Mouse (Mus musculus): Measurements from ENCODE around the gene Blvra. TPM values are rescaled to one million over a fixed set of nuclear protein-coding genes. Genes with fewer than 3 reads are reported as not detected.
A peak's percentile ranks its signal among the peaks of the same experiment; 100 is the strongest.
"Not testable (repeated sequence)": the region's sequence is repeated elsewhere in the genome, so short reads cannot be mapped to it uniquely, and the experiment has no call there.

Blvra gene
- 30.9 and 31.7 TPM in 2 replicates for polyA plus RNA-seq (2016; fragmentation: Nextera tagmentation; extraction: Ambion mirVana)

DNA sequence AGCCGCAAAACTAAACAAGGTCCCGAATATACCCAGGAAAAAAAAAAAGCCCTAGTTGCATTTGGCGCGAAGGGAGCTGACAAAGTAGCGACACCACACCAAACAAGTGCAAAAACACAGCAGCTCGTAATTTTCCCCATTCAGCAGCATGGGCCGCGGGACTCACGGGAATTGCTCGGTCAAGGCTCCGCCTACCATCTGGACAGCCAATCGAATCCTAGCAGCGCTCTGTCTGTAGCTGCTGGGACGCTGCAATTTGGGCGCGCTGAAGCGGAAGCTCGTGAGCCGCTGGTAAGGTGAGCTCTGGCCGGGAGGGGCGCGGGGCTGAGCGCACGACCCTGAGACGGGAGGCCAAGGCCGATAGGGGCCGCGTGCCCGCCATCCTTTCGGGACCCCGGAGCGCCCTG, at the start of gene Blvra:
Gene Blvra (plus strand): TSS at position 231 of the 407 bp plus-strand sequence.
- Histone ChIP-seq H3K27ac (peak within 1 kb of the TSS; percentile 93), H3K27me3 (ENCODE audit: low read depth, poor library complexity, severe bottlenecking) (no peaks in the 10 kb centered on the region), H3K36me3 (peaks cover 20% of the 10 kb centered on the region), H3K4me3 (peak within 1 kb of the TSS; percentile 66), H3K4me1 (peaks cover 16% of the 10 kb centered on the region), H3K9me3 (replicated peaks) (no peaks in the 10 kb centered on the region)
- peak; percentile 92 for DNase-seq (ENCODE audit: low spot score)
- under 1% methylated on average over 32 of the region's 32 CpGs for WGBS

- Histone ChIP-seq H3K4me3 (no peak overlapping the region), H3K36me3 (peaks cover 72% of the 10 kb centered on the region), H3K27me3 (ENCODE audit: low read depth, poor library complexity, severe bottlenecking) (no peaks in the 10 kb centered on the region), H3K4me1 (no peaks in the 10 kb centered on the region), H3K27ac (no peak overlapping the region), H3K9me3 (replicated peaks) (no peaks in the 10 kb centered on the region)
- 96% methylated on average over 9 of the region's 9 CpGs for WGBS
- no peak for DNase-seq (ENCODE audit: low spot score)
Observed at GRCm38 (mm10) chr2:127035006-127035605, 35.4 kb upstream of the Blvra start.

- Histone ChIP-seq H3K27ac (no peak overlapping the region), H3K9me3 (replicated peaks) (no peaks in the 10 kb centered on the region), H3K36me3 (peaks cover 74% of the 10 kb centered on the region), H3K27me3 (ENCODE audit: low read depth, poor library complexity, severe bottlenecking) (no peaks in the 10 kb centered on the region), H3K4me1 (no peaks in the 10 kb centered on the region), H3K4me3 (no peak overlapping the region)
- 96% methylated on average over 4 of the region's 4 CpGs for WGBS
- no peak for DNase-seq (ENCODE audit: low spot score)
Observed at GRCm38 (mm10) chr2:127037299-127037698, 33.2 kb upstream of the Blvra start.

- Histone ChIP-seq H3K27ac (no peak overlapping the region), H3K4me1 (no peaks in the 10 kb centered on the region), H3K9me3 (replicated peaks) (no peaks in the 10 kb centered on the region), H3K27me3 (ENCODE audit: low read depth, poor library complexity, severe bottlenecking) (no peaks in the 10 kb centered on the region), H3K36me3 (peaks cover 78% of the 10 kb centered on the region), H3K4me3 (no peak overlapping the region)
- DNase-seq (ENCODE audit: low spot score) = no peak
- WGBS = 95% methylated on average over 9 of the region's 9 CpGs
Observed at GRCm38 (mm10) chr2:127061471-127061870, 9.0 kb upstream of the Blvra start.

DNA sequence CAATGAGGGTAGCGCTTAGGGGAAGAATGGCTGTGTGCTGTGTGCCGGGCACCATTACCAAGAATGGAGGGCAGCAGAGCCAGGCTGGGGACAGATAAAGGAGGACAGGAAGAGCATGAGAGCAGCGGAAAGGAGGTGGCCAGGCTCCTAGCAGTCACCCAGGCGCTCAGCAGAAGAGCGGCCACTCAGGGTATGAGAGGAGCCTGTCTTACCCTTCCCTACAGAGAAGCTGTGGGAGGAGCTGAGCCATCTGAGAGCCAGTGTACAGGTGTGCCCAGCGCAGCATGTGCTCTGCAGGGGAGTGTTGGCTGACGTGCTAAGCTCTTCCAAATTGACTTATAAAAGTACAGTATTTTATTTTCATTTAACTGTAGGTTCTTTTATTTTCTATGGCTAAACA, 1.7 kb upstream of the Blvra start:
- DNase-seq (ENCODE audit: low spot score) = no peak
- Histone ChIP-seq H3K4me1 (peaks cover 16% of the 10 kb centered on the region), H3K27ac (peak overlapping the region; percentile 47; the same call in 1 of the 2 replicates), H3K27me3 (ENCODE audit: low read depth, poor library complexity, severe bottlenecking) (no peaks in the 10 kb centered on the region), H3K9me3 (replicated peaks) (no peaks in the 10 kb centered on the region), H3K4me3 (no peak overlapping the region), H3K36me3 (peaks cover 34% of the 10 kb centered on the region)
- WGBS = 73% methylated on average over 7 of the region's 7 CpGs

DNA sequence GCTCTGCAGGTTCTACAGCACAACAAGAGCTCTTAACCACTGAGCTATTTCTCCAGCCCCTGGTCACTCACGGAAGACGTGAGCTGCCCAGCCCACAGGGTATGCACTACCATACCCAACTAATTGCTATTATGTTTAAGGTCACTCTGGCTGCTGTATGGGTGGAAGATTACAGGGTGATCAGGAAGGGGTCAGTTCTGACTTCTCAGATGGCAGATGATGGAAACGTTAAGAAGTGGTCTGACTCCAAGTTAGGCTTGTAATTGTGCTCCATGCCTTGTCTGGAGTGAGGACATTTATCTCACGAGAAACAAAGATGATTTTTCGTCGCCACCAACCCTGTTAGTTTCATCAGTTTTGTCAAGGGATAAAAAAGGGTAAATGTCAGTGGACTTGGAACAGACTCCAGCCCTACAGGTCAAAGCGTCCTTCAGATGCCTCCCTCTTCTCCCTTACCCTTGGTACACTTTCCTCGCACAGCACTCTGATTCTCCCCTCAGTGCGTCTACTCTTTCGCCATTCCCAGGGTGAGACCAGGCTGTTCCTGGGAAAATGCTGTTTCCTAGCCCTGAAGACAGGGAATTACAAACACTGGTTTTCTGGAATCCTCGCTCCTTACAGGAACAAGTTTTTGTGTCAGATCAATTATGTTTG, 557 bp upstream of the Blvra start:
- H3K4me3 ChIP-seq = peak overlapping the region; percentile 66
- H3K4me1 ChIP-seq = peaks cover 16% of the 10 kb centered on the region
- no peaks in the 10 kb centered on the region for H3K9me3 ChIP-seq (replicated peaks)
- H3K36me3 ChIP-seq = peaks cover 25% of the 10 kb centered on the region
- DNase-seq (ENCODE audit: low spot score) = peak; percentile 62
- peak overlapping the region; percentile 93 for H3K27ac ChIP-seq
- 9% methylated on average over 11 of the region's 11 CpGs for WGBS
- H3K27me3 ChIP-seq (ENCODE audit: low read depth, poor library complexity, severe bottlenecking) = no peaks in the 10 kb centered on the region

DNA sequence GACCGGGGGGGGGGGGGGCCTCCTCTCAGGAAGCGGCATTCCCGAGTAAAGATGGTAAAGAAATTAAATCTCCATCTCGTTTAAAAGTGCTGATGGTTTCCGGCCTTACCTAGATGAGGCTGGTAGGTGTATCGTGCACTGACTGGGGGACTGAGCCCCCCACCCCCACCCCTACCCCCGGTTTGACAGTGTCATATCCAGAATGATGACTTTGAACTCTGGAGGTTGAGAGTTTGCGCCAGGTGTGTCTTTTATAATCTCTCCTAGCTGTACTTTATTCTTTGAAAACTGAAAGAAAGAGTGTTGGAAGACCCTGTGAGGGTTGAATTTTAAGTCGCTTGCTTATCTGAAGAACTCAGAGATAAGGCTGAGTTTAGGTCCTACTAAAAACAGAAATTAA, 414 bp downstream of the Blvra start:
- H3K27me3 ChIP-seq (ENCODE audit: low read depth, poor library complexity, severe bottlenecking) = no peaks in the 10 kb centered on the region
- DNase-seq (ENCODE audit: low spot score) = no peak
- H3K36me3 ChIP-seq = peaks cover 20% of the 10 kb centered on the region
- WGBS = 14% methylated on average over 9 of the region's 9 CpGs
- H3K9me3 ChIP-seq (replicated peaks) = no peaks in the 10 kb centered on the region
- peak overlapping the region; percentile 93 for H3K27ac ChIP-seq
- peak overlapping the region; percentile 66 for H3K4me3 ChIP-seq
- H3K4me1 ChIP-seq = peaks cover 16% of the 10 kb centered on the region

GRCm38 (mm10) chr2:127074116-127074515, 3.7 kb downstream of the Blvra start:
- no peak for DNase-seq (ENCODE audit: low spot score)
- H3K36me3 ChIP-seq = no peaks in the 10 kb centered on the region
- no peaks in the 10 kb centered on the region for H3K27me3 ChIP-seq (ENCODE audit: low read depth, poor library complexity, severe bottlenecking)
- whole genome bisulfite sequencing = 95% methylated on average over 2 of the region's 2 CpGs
- no peak overlapping the region for H3K27ac ChIP-seq
- peaks cover 10% of the 10 kb centered on the region for H3K4me1 ChIP-seq
- H3K4me3 ChIP-seq = no peak overlapping the region
- no peaks in the 10 kb centered on the region for H3K9me3 ChIP-seq (replicated peaks)

GRCm38 (mm10) chr2:127077611-127078010, 7.1 kb downstream of the Blvra start:
- no peaks in the 10 kb centered on the region for H3K27me3 ChIP-seq (ENCODE audit: low read depth, poor library complexity, severe bottlenecking)
- no peaks in the 10 kb centered on the region for H3K4me1 ChIP-seq
- no peak overlapping the region for H3K27ac ChIP-seq
- 81% methylated on average over 9 of the region's 9 CpGs for WGBS
- no peak overlapping the region for H3K4me3 ChIP-seq
- H3K9me3 ChIP-seq (replicated peaks) = no peaks in the 10 kb centered on the region
- peaks cover 5% of the 10 kb centered on the region; the same call in 1 of the 2 replicates for H3K36me3 ChIP-seq
- no peak for DNase-seq (ENCODE audit: low spot score)

GRCm38 (mm10) chr2:127079066-127079465, 8.6 kb downstream of the Blvra start:
- not testable (repeated sequence) for H3K36me3 ChIP-seq; H3K27me3 ChIP-seq (ENCODE audit: low read depth, poor library complexity, severe bottlenecking); H3K4me3 ChIP-seq; H3K9me3 ChIP-seq (replicated peaks); H3K4me1 ChIP-seq; DNase-seq (ENCODE audit: low spot score); H3K27ac ChIP-seq
- 67% methylated on average over 2 of the region's 2 CpGs for WGBS

DNA sequence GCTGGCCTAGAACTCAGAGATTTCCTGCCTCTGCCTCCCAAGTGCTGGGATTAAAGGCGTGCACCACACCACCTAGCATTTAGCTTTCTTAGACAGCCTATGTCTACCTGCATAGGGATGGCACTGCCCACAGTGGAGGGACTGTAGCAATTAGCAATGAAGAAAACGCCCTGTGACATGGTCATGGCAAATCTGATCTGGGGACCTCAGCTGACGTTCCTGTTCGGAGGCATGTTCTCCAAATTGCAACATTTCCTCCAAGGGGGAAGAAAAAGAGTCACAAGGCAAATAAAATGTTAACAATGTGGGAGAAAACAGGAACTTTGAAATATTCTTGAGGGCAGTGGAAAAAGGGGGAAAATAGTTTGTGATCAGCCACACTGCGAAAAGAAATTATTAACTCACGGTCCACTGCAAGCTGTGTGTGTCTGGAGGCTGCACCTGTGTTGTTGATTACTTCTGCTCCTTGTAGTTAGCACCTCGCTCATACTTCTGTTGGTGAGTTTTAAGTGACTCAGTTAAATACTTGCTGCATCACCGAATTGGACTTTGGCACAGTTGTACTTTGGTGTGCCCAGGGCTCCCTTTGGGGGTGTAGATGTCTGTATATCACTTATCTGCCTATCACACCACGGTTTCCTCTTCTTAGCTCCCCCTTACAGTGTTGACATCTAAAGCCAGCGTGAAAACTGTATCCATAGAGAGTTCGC, 9.6 kb downstream of the Blvra start:
- no peak overlapping the region for H3K27ac ChIP-seq
- no peak overlapping the region for H3K4me3 ChIP-seq
- DNase-seq (ENCODE audit: low spot score) = no peak

GRCm38 (mm10) chr2:127080591-127081218, 10.2 kb downstream of the Blvra start:
- 93% methylated on average over 11 of the region's 11 CpGs for WGBS
- H3K27me3 ChIP-seq (ENCODE audit: low read depth, poor library complexity, severe bottlenecking) = no peaks in the 10 kb centered on the region
- no peak overlapping the region for H3K4me3 ChIP-seq

More for the DNA sequence above, 9.6 kb downstream of the Blvra start:
- 94% methylated on average over 11 of the region's 11 CpGs for WGBS
- Histone ChIP-seq H3K4me1 (no peaks in the 10 kb centered on the region), H3K36me3 (peaks cover 5% of the 10 kb centered on the region; the same call in 1 of the 2 replicates), H3K27me3 (ENCODE audit: low read depth, poor library complexity, severe bottlenecking) (no peaks in the 10 kb centered on the region), H3K9me3 (replicated peaks) (no peaks in the 10 kb centered on the region)

GRCm38 (mm10) chr2:127086235-127086634, 15.8 kb downstream of the Blvra start:
- Histone ChIP-seq H3K27me3 (ENCODE audit: low read depth, poor library complexity, severe bottlenecking) (no peaks in the 10 kb centered on the region), H3K36me3 (peaks cover 14% of the 10 kb centered on the region), H3K4me1 (no peaks in the 10 kb centered on the region), H3K4me3 (no peak overlapping the region), H3K27ac (no peak overlapping the region), H3K9me3 (replicated peaks) (no peaks in the 10 kb centered on the region)
- DNase-seq (ENCODE audit: low spot score) = no peak
- 94% methylated on average over 5 of the region's 5 CpGs for WGBS

More at GRCm38 (mm10) chr2:127080591-127081218, 10.2 kb downstream of the Blvra start:
- Histone ChIP-seq H3K4me1 (no peaks in the 10 kb centered on the region), H3K36me3 (peaks cover 5% of the 10 kb centered on the region; the same call in 1 of the 2 replicates), H3K9me3 (replicated peaks) (no peaks in the 10 kb centered on the region), H3K27ac (no peak overlapping the region)
- DNase-seq (ENCODE audit: low spot score) = no peak
